Mouse (Mus musculus) CD4-positive naive resting alpha-beta T cell, adult 57 days (primary cell): Measurements from ENCODE around the gene 7530416G11Rik. TPM values are rescaled to one million over a fixed set of nuclear protein-coding genes. Genes with fewer than 3 reads are reported as not detected.

Experiments
- total RNA-seq: library from RNA; stranded (reverse); gene quantifications from one replicate; pipeline ENCODE4 v1.2.4, GENCODE M21; 2023

Gene 7530416G11Rik
- not detected for total RNA-seq

GRCm38 (mm10) chr15:85503127-85503526 is at the start of gene 7530416G11Rik:
Gene 7530416G11Rik (minus strand): TSS chr15:85503227.

Other genes with a start within 250 kb of the 7530416G11Rik start
- gene Atxn10, start 167.0 kb downstream of the 7530416G11Rik start, total RNA-seq: 75.1 TPM
- gene Wnt7b, start 79.2 kb upstream of the 7530416G11Rik start, total RNA-seq: not detected
- gene Ppara, start 231.8 kb upstream of the 7530416G11Rik start, total RNA-seq: not detected